ENCODE assay signal across 8 mouse cellular contexts in genomic region chr1:36067611-36068010, GRCm38 (mm10). TPM values are rescaled to one million over a fixed set of nuclear protein-coding genes. Genes with fewer than 3 reads are reported as not detected.
A peak's percentile ranks its signal among the peaks of the same experiment; 100 is the strongest.
DNase-seq lines count a peak whose midpoint lies in the region; ATAC-seq and TF ChIP-seq lines count a peak whose summit lies in the region.

No protein-coding gene starts in this region.

- DNase-seq in neural tube, embryonic 11.5 days (ENCODE audit: low spot score) = no peak
- no peak for DNase-seq in neural tube, embryonic 10.5 days (ENCODE audit: extremely low spot score, low spot score)
- DNase-seq in limb, embryonic 14.5 days (ENCODE audit: low spot score) = no peak
- no peak for DNase-seq in gastrocnemius, postnatal 25 days
- no peak for DNase-seq in adrenal gland, adult 8-10 months

- TF ChIP-seq POLR2A in limb, embryonic 14.5 days (IDR thresholded peaks at IDR 0.05; ENCODE audit: borderline replicate concordance, extremely low read depth, insufficient read depth, insufficient read length) = no peak

- no peaks in the 10 kb centered on the region for H3K9me3 ChIP-seq in erythroblast, embryonic 14.5 days (ENCODE audit: control insufficient read depth, low read length)
- H3K9me3 ChIP-seq in neural tube, embryonic 11.5 days (ENCODE audit: control insufficient read depth, low read length) = no peaks in the 10 kb centered on the region
- no peaks in the 10 kb centered on the region for H3K9me3 ChIP-seq in limb, embryonic 14.5 days (ENCODE audit: control insufficient read depth, low read length)
- H3K9me3 ChIP-seq in stomach, embryonic 15.5 days = no peaks in the 10 kb centered on the region

- H3K4me1 ChIP-seq in erythroblast, embryonic 14.5 days (ENCODE audit: control insufficient read depth) = peaks cover 83% of the 10 kb centered on the region
- H3K4me1 ChIP-seq in neural tube, embryonic 11.5 days (ENCODE audit: control insufficient read depth, insufficient read depth, low read length) = peaks cover 40% of the 10 kb centered on the region
- H3K4me1 ChIP-seq in limb, embryonic 14.5 days (ENCODE audit: control insufficient read depth, insufficient read depth, low read length) = peaks cover 50% of the 10 kb centered on the region
- peaks cover 43% of the 10 kb centered on the region for H3K4me1 ChIP-seq in stomach, embryonic 15.5 days

- H3K4me3 ChIP-seq in erythroblast, embryonic 14.5 days (replicated peaks) = peak overlapping the region; percentile 70
- H3K4me3 ChIP-seq in neural tube, embryonic 11.5 days (ENCODE audit: low read depth, low read length) = peak overlapping the region; percentile 76
- H3K4me3 ChIP-seq in limb, embryonic 14.5 days (replicated peaks; ENCODE audit: low read length) = peak overlapping the region; percentile 78
- peak overlapping the region; percentile 90 for H3K4me3 ChIP-seq in stomach, embryonic 15.5 days (replicated peaks)

- H3K9ac ChIP-seq in neural tube, embryonic 11.5 days (ENCODE audit: low read length) = peak overlapping the region; percentile 78
- H3K9ac ChIP-seq in limb, embryonic 14.5 days (ENCODE audit: low read depth, low read length, severe bottlenecking) = peak overlapping the region; percentile 73; the same call in 1 of the 2 replicates
- no peak overlapping the region for H3K9ac ChIP-seq in stomach, embryonic 15.5 days

- H3K36me3 ChIP-seq in erythroblast, embryonic 14.5 days (ENCODE audit: control insufficient read depth) = peaks cover 35% of the 10 kb centered on the region
- H3K36me3 ChIP-seq in neural tube, embryonic 11.5 days (ENCODE audit: control insufficient read depth, insufficient read depth, low read length) = no peaks in the 10 kb centered on the region
- H3K36me3 ChIP-seq in limb, embryonic 14.5 days (ENCODE audit: control insufficient read depth, insufficient read depth, low read length) = no peaks in the 10 kb centered on the region; the same call in 1 of the 2 replicates
- H3K36me3 ChIP-seq in stomach, embryonic 15.5 days = no peaks in the 10 kb centered on the region

- no peak overlapping the region for H3K27ac ChIP-seq in neural tube, embryonic 11.5 days (ENCODE audit: low read depth, low read length)
- no peak overlapping the region for H3K27ac ChIP-seq in limb, embryonic 14.5 days (replicated peaks; ENCODE audit: low read depth, low read length)
- no peak overlapping the region for H3K27ac ChIP-seq in stomach, embryonic 15.5 days

- no peaks in the 10 kb centered on the region; the same call in 1 of the 2 replicates for H3K27me3 ChIP-seq in erythroblast, embryonic 14.5 days (ENCODE audit: control insufficient read depth)
- peaks cover 3% of the 10 kb centered on the region; the same call in 1 of the 2 replicates for H3K27me3 ChIP-seq in neural tube, embryonic 11.5 days (ENCODE audit: control insufficient read depth, insufficient read depth, low read length)
- H3K27me3 ChIP-seq in limb, embryonic 14.5 days (ENCODE audit: control insufficient read depth, insufficient read depth, low read length) = no peaks in the 10 kb centered on the region
- H3K27me3 ChIP-seq in stomach, embryonic 15.5 days (replicated peaks) = no peaks in the 10 kb centered on the region

- 18% methylated on average over 12 of the region's 12 CpGs for WGBS in neural tube, embryonic 11.5 days
- 27% methylated on average over 12 of the region's 12 CpGs for WGBS in limb, embryonic 14.5 days
- 25% methylated on average over 12 of the region's 12 CpGs for WGBS in stomach, embryonic 15.5 days

- ATAC-seq in erythroblast, adult 5-6 weeks (replicated peaks; ENCODE audit: low FRiP score, poor library complexity, severe bottlenecking) = no peak
- ATAC-seq in neural tube, embryonic 11.5 days (ENCODE audit: insufficient read depth, low FRiP score, low TSS enrichment) = no peak; the same call in 1 of the 2 replicates
- no peak for ATAC-seq in limb, embryonic 14.5 days (ENCODE audit: low FRiP score, low read depth)
- ATAC-seq in stomach, embryonic 15.5 days (ENCODE audit: insufficient read depth, low FRiP score, low read depth) = no peak

- H3K4me2 ChIP-seq in neural tube, embryonic 11.5 days (ENCODE audit: low read depth) = peak overlapping the region; percentile 98
- H3K4me2 ChIP-seq in limb, embryonic 14.5 days (replicated peaks; ENCODE audit: low read depth, low read length, severe bottlenecking) = peak overlapping the region; percentile 98
- peak overlapping the region; percentile 92 for H3K4me2 ChIP-seq in stomach, embryonic 15.5 days

RNA-seq across cellular contexts. Expression of gene Hs6st1, which starts 0.6 kb away (rescaled TPM):
- polyA plus RNA-seq in erythroblast, embryonic 14.5 days (2012) = 19.5 and 20.5 TPM in 2 replicates
- 82.8 and 141 TPM in 2 replicates for total RNA-seq in erythroblast, adult 5-6 weeks (2015; ENCODE audit: low replicate concordance)
- 123 and 134 TPM in 2 replicates for total RNA-seq in erythroblast, adult 5-6 weeks (2017; ENCODE audit: low replicate concordance)
- 25.2 and 27.7 TPM in 2 replicates for polyA plus RNA-seq in neural tube, embryonic 11.5 days (2014; fragmentation: Nextera tagmentation; extraction: Ambion mirVana)
- 50.5 and 63.4 TPM in 2 replicates for polyA plus RNA-seq in limb, embryonic 14.5 days (2012; rRNA removed)
- 14.9 and 19.3 TPM in 2 replicates for polyA plus RNA-seq in limb, embryonic 14.5 days (2014; fragmentation: Nextera tagmentation; extraction: Ambion mirVana)
- polyA plus RNA-seq in stomach, embryonic 15.5 days (2015; fragmentation: Nextera tagmentation; extraction: Ambion mirVana) = 13.0 TPM in 2 replicates
- 10 to 100 TPM; 20.0 to 20.8 TPM for total RNA-seq in gastrocnemius, postnatal 25 days (2021)
- 100 to 1,000 TPM in 2 of 4 experiments, 10 to 100 TPM in 2; 70.2 to 122 (median 96.6) TPM for total RNA-seq in adrenal gland, adult 8-10 months (2022)
